ENCODE assay signal across 8 mouse cellular contexts in genomic region chr11:120233441-120234135, GRCm38 (mm10). TPM values are rescaled to one million over a fixed set of nuclear protein-coding genes. Genes with fewer than 3 reads are reported as not detected.
A peak's percentile ranks its signal among the peaks of the same experiment; 100 is the strongest.
DNase-seq lines count a peak whose midpoint lies in the region; ATAC-seq and TF ChIP-seq lines count a peak whose summit lies in the region.

No protein-coding gene starts in this region.

- H3K9ac ChIP-seq in hindbrain, postnatal 0 days (replicated peaks; ENCODE audit: low read length): peak overlapping the region; percentile 100
- H3K9ac ChIP-seq in lung, embryonic 15.5 days: peak overlapping the region; percentile 92

- peak overlapping the region; percentile 73 for H3K4me3 ChIP-seq in embryonic fibroblast, embryonic 13.5 days (ENCODE audit: insufficient read depth, low read length)
- H3K4me3 ChIP-seq in hindbrain, postnatal 0 days (ENCODE audit: low read length): peak overlapping the region; percentile 82
- peak overlapping the region; percentile 62 for H3K4me3 ChIP-seq in lung, embryonic 15.5 days

- H3K27me3 ChIP-seq in hindbrain, postnatal 0 days (ENCODE audit: insufficient read depth, low read length): no peaks in the 10 kb centered on the region
- no peaks in the 10 kb centered on the region for H3K27me3 ChIP-seq in lung, embryonic 15.5 days

- peak overlapping the region; percentile 79 for H3K27ac ChIP-seq in embryonic fibroblast, embryonic 13.5 days (ENCODE audit: insufficient read depth, low read length)
- peak overlapping the region; percentile 98 for H3K27ac ChIP-seq in hindbrain, postnatal 0 days
- peak overlapping the region; percentile 86 for H3K27ac ChIP-seq in lung, embryonic 15.5 days

- peak overlapping the region; percentile 92 for H3K4me2 ChIP-seq in hindbrain, postnatal 0 days (ENCODE audit: low read depth, low read length)
- peak overlapping the region; percentile 92 for H3K4me2 ChIP-seq in lung, embryonic 15.5 days

- peak; percentile 72 to 73 for DNase-seq in layer of hippocampus, postnatal 10 days (ENCODE audit: low spot score in 2 of 2)
- no peak for DNase-seq in layer of hippocampus, adult 18-20 months (ENCODE audit: low spot score in 2 of 2)
- DNase-seq in adrenal gland, postnatal 36 days: peak; percentile 48 to 55
- DNase-seq in hindbrain, postnatal 0 days (ENCODE audit: low spot score): peak; percentile 74
- DNase-seq in right cerebral cortex, postnatal 25 days: peak; percentile 69
- DNase-seq in urinary bladder, postnatal 14 days (ENCODE audit: low spot score): no peak

- TF ChIP-seq POLR2A in embryonic fibroblast, embryonic 13.5 days (IDR thresholded peaks at IDR 0.05; ENCODE audit: low read depth, low read length): 0 out of 2 replicates have a peak, but pooled peaks have one; percentile 37

- H3K36me3 ChIP-seq in hindbrain, postnatal 0 days (ENCODE audit: insufficient read depth, low read length): no peaks in the 10 kb centered on the region
- no peaks in the 10 kb centered on the region for H3K36me3 ChIP-seq in lung, embryonic 15.5 days

- WGBS in hindbrain, postnatal 0 days: under 1% methylated on average over 47 of the region's 51 CpGs
- WGBS in lung, embryonic 15.5 days: under 1% methylated on average over 51 of the region's 51 CpGs

- peaks cover 4% of the 10 kb centered on the region for H3K4me1 ChIP-seq in embryonic fibroblast, embryonic 13.5 days (ENCODE audit: control insufficient read depth, insufficient read depth, low read length)
- peaks cover 18% of the 10 kb centered on the region for H3K4me1 ChIP-seq in hindbrain, postnatal 0 days (ENCODE audit: insufficient read depth, low read length)
- peaks cover 26% of the 10 kb centered on the region for H3K4me1 ChIP-seq in lung, embryonic 15.5 days

- no peak for ATAC-seq in hindbrain, postnatal 0 days
- ATAC-seq in lung, embryonic 15.5 days (ENCODE audit: borderline replicate concordance, extremely low read depth, low FRiP score, low TSS enrichment): no peak

- H3K9me3 ChIP-seq in hindbrain, postnatal 0 days (ENCODE audit: low read length): no peaks in the 10 kb centered on the region
- no peaks in the 10 kb centered on the region for H3K9me3 ChIP-seq in lung, embryonic 15.5 days

- no peak for TF ChIP-seq CTCF in embryonic fibroblast, embryonic 13.5 days (IDR thresholded peaks at IDR 0.05; ENCODE audit: borderline replicate concordance, insufficient read depth, low read length)
- no peak for TF ChIP-seq CTCF in hindbrain, postnatal 0 days (IDR thresholded peaks at IDR 0.05; ENCODE audit: low read depth)

RNA-seq across cellular contexts. Expression of gene Bahcc1, which starts 0.8 kb away (rescaled TPM):
- 10 to 100 TPM; 21.9 to 26.0 TPM for total RNA-seq in layer of hippocampus, postnatal 10 days (2021)
- 10 to 100 TPM; 17.6 to 19.0 TPM for total RNA-seq in layer of hippocampus, adult 18-20 months (2021)
- total RNA-seq in adrenal gland, postnatal 36 days (2021): 10 to 100 TPM; 17.5 TPM
- polyA plus RNA-seq in embryonic fibroblast, embryonic 13.5 days (2011; ENCODE audit: insufficient read length, low read depth, missing spikeins): 17.9 and 18.6 TPM in 2 replicates
- total RNA-seq in hindbrain, postnatal 0 days (2014; rRNA removed): 31.1 and 43.1 TPM in 2 replicates
- polyA plus RNA-seq in hindbrain, postnatal 0 days (2015; fragmentation: Nextera tagmentation; extraction: Ambion mirVana): 8.8 and 9.1 TPM in 2 replicates
- 8.7 and 9.2 TPM in 2 replicates for polyA plus RNA-seq in lung, embryonic 15.5 days (2015; fragmentation: Nextera tagmentation; extraction: Ambion mirVana)

Comparison
In these comparisons a context has a peak if more than half of its experiments do, and no peak if none do; other contexts are left out.
1. DNase-seq: peak in layer of hippocampus, postnatal 10 days (2 of 2), adrenal gland, postnatal 36 days (2 of 2), hindbrain, postnatal 0 days (single experiment) and right cerebral cortex, postnatal 25 days (single experiment); none in layer of hippocampus, adult 18-20 months (0 of 2) and urinary bladder, postnatal 14 days (single experiment).
2. Peak in every context shown above with its lines, with median percentiles within 50 percentile points of each other: H3K27ac ChIP-seq and H3K4me3 ChIP-seq.